Mouse (Mus musculus) cerebellum, adult 2 months (tissue): ENCODE data around the gene Rangap1.

Experiments used
- CTCF ChIP-seq: fragments of 200-500 bp; IDR thresholded peaks from 2 replicates; pipeline ENCODE4 v1.5.1; 2011; ENCODE audit warnings: low read depth, mild to moderate bottlenecking, control low read depth, low read length, moderate library complexity, borderline replicate concordance; ENCODE audit not compliant: insufficient read depth
- POLR2A ChIP-seq: fragments of 200-500 bp; IDR thresholded peaks from 2 replicates; pipeline ENCODE4 v1.6.1; 2011; ENCODE audit warnings: low read length, control low read depth, borderline replicate concordance; ENCODE audit not compliant: insufficient read depth

- TF ChIP-seq POLR2A (no peak), CTCF (no peak)
These were observed 16.0 kb downstream of the Rangap1 start for GRCm38 (mm10) chr15:81729241-81729791.
